Mouse (Mus musculus): ENCODE measurements at regions not wholly inside any gene's neighbourhood (a gene's known extent, or its start where the extent isn't known, plus 50 kb on each side); places are given as distances from the start of the nearest gene placed in this dataset.

GRCm38 (mm10) chr10:96944229-96944628, 327.4 kb downstream of the Btg1 start:
- H3K27me3 ChIP-seq (replicated peaks; ENCODE audit: control insufficient read depth, insufficient read depth, low read length) = no peaks in the 10 kb centered on the region
- no peak for ATAC-seq
- no peak overlapping the region for H3K4me2 ChIP-seq (ENCODE audit: low read length)
- no peak overlapping the region for H3K9ac ChIP-seq (ENCODE audit: low read depth, low read length)
- no peak overlapping the region for H3K4me3 ChIP-seq (ENCODE audit: low read length)
- H3K36me3 ChIP-seq (ENCODE audit: control insufficient read depth, insufficient read depth, low read length) = no peaks in the 10 kb centered on the region
- no peaks in the 10 kb centered on the region for H3K9me3 ChIP-seq (ENCODE audit: control insufficient read depth, low read length)
- no peaks in the 10 kb centered on the region for H3K4me1 ChIP-seq (ENCODE audit: control insufficient read depth, insufficient read depth, low read depth, low read length)
- no peak overlapping the region for H3K27ac ChIP-seq (ENCODE audit: low read depth, low read length)
- WGBS = 45% methylated on average over 7 of the region's 7 CpGs

DNA sequence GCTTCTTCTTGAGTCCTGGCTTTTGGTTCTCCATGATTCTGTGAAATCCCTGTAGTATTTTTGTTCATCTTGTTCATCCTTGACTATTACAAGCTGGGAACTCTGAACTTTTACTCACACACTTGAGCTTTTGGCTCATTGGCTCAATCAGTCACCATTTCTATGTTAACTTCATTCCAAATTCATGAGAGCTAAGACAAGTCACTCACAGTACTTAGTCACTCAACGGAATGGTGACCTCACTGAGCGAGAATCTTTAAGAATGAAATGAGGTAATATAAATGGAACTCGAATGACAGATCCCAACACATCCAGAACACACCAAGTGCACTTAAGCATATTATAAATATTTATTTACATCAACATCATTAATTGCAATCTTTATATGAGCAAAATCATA, 331.2 kb downstream of the Btg1 start:
- H3K36me3 ChIP-seq (ENCODE audit: control insufficient read depth, insufficient read depth, low read length) = no peaks in the 10 kb centered on the region
- H3K27ac ChIP-seq (ENCODE audit: low read depth, low read length) = no peak overlapping the region
- no peaks in the 10 kb centered on the region for H3K9me3 ChIP-seq (ENCODE audit: control insufficient read depth, low read length)
- no peaks in the 10 kb centered on the region for H3K4me1 ChIP-seq (ENCODE audit: control insufficient read depth, insufficient read depth, low read depth, low read length)
- H3K4me2 ChIP-seq (ENCODE audit: low read length) = no peak overlapping the region
- H3K27me3 ChIP-seq (replicated peaks; ENCODE audit: control insufficient read depth, insufficient read depth, low read length) = no peaks in the 10 kb centered on the region
- no peak overlapping the region for H3K4me3 ChIP-seq (ENCODE audit: low read length)
- no peak overlapping the region for H3K9ac ChIP-seq (ENCODE audit: low read depth, low read length)
- WGBS = 89% methylated on average over 3 of the region's 3 CpGs
- no peak for ATAC-seq

- ATAC-seq = no peak
- Histone ChIP-seq H3K4me2 (ENCODE audit: low read length) (no peak overlapping the region), H3K36me3 (ENCODE audit: control insufficient read depth, insufficient read depth, low read length) (no peaks in the 10 kb centered on the region), H3K9me3 (ENCODE audit: control insufficient read depth, low read length) (no peaks in the 10 kb centered on the region), H3K4me3 (ENCODE audit: low read length) (no peak overlapping the region), H3K9ac (ENCODE audit: low read depth, low read length) (no peak overlapping the region), H3K4me1 (ENCODE audit: control insufficient read depth, insufficient read depth, low read depth, low read length) (no peaks in the 10 kb centered on the region), H3K27ac (ENCODE audit: low read depth, low read length) (no peak overlapping the region), H3K27me3 (replicated peaks; ENCODE audit: control insufficient read depth, insufficient read depth, low read length) (no peaks in the 10 kb centered on the region)
- WGBS = 56% methylated on average over 2 of the region's 2 CpGs
These were observed 332.1 kb downstream of the Btg1 start for GRCm38 (mm10) chr10:96948871-96949270.

- peak overlapping the region; percentile 31; the same call in 1 of the 2 replicates for H3K9ac ChIP-seq (ENCODE audit: low read depth, low read length)
- H3K4me3 ChIP-seq (ENCODE audit: low read length) = no peak overlapping the region; the same call in 1 of the 2 replicates
- peak overlapping the region; percentile 67 for H3K27ac ChIP-seq (ENCODE audit: low read depth, low read length)
- WGBS = 10% methylated on average over 12 of the region's 12 CpGs
- peak overlapping the region; percentile 50 for H3K4me2 ChIP-seq (ENCODE audit: low read length)
- H3K27me3 ChIP-seq (replicated peaks; ENCODE audit: control insufficient read depth, insufficient read depth, low read length) = no peaks in the 10 kb centered on the region
- H3K9me3 ChIP-seq (ENCODE audit: control insufficient read depth, low read length) = no peaks in the 10 kb centered on the region
- peaks cover 11% of the 10 kb centered on the region for H3K4me1 ChIP-seq (ENCODE audit: control insufficient read depth, insufficient read depth, low read depth, low read length)
- peak; percentile 94 for ATAC-seq
- no peaks in the 10 kb centered on the region for H3K36me3 ChIP-seq (ENCODE audit: control insufficient read depth, insufficient read depth, low read length)
These were observed 338.4 kb downstream of the Btg1 start for GRCm38 (mm10) chr10:96955036-96955775.

- peak; percentile 76 for ATAC-seq
- peak overlapping the region; percentile 67 for H3K27ac ChIP-seq (ENCODE audit: low read depth, low read length)
- whole genome bisulfite sequencing = 6% methylated on average over 16 of the region's 16 CpGs
- H3K4me3 ChIP-seq (ENCODE audit: low read length) = peak overlapping the region; percentile 5; the same call in 1 of the 2 replicates
- H3K36me3 ChIP-seq (ENCODE audit: control insufficient read depth, insufficient read depth, low read length) = no peaks in the 10 kb centered on the region
- peaks cover 11% of the 10 kb centered on the region for H3K4me1 ChIP-seq (ENCODE audit: control insufficient read depth, insufficient read depth, low read depth, low read length)
- H3K27me3 ChIP-seq (replicated peaks; ENCODE audit: control insufficient read depth, insufficient read depth, low read length) = no peaks in the 10 kb centered on the region
- peak overlapping the region; percentile 50 for H3K4me2 ChIP-seq (ENCODE audit: low read length)
- H3K9ac ChIP-seq (ENCODE audit: low read depth, low read length) = peak overlapping the region; percentile 43; the same call in 1 of the 2 replicates
- H3K9me3 ChIP-seq (ENCODE audit: control insufficient read depth, low read length) = no peaks in the 10 kb centered on the region
These were observed 339.1 kb downstream of the Btg1 start for GRCm38 (mm10) chr10:96955776-96956448.

GRCm38 (mm10) chr10:96956449-96956834, 339.6 kb downstream of the Btg1 start:
- H3K36me3 ChIP-seq (ENCODE audit: control insufficient read depth, insufficient read depth, low read length) = no peaks in the 10 kb centered on the region
- WGBS = 45% methylated on average over 5 of the region's 5 CpGs
- no peaks in the 10 kb centered on the region for H3K27me3 ChIP-seq (replicated peaks; ENCODE audit: control insufficient read depth, insufficient read depth, low read length)
- peaks cover 11% of the 10 kb centered on the region for H3K4me1 ChIP-seq (ENCODE audit: control insufficient read depth, insufficient read depth, low read depth, low read length)
- H3K27ac ChIP-seq (ENCODE audit: low read depth, low read length) = no peak overlapping the region; the same call in 1 of the 2 replicates
- H3K9me3 ChIP-seq (ENCODE audit: control insufficient read depth, low read length) = no peaks in the 10 kb centered on the region
- no peak overlapping the region for H3K4me3 ChIP-seq (ENCODE audit: low read length)
- no peak overlapping the region for H3K9ac ChIP-seq (ENCODE audit: low read depth, low read length)
- H3K4me2 ChIP-seq (ENCODE audit: low read length) = peak overlapping the region; percentile 50
- ATAC-seq = no peak

- no peak overlapping the region for H3K9ac ChIP-seq (ENCODE audit: low read depth, low read length)
- WGBS = 71% methylated on average over 2 of the region's 2 CpGs
- no peaks in the 10 kb centered on the region for H3K36me3 ChIP-seq (ENCODE audit: control insufficient read depth, insufficient read depth, low read length)
- H3K4me3 ChIP-seq (ENCODE audit: low read length) = no peak overlapping the region
- H3K9me3 ChIP-seq (ENCODE audit: control insufficient read depth, low read length) = no peaks in the 10 kb centered on the region
- peaks cover 11% of the 10 kb centered on the region for H3K4me1 ChIP-seq (ENCODE audit: control insufficient read depth, insufficient read depth, low read depth, low read length)
- no peak for ATAC-seq
- H3K27ac ChIP-seq (ENCODE audit: low read depth, low read length) = no peak overlapping the region
- H3K4me2 ChIP-seq (ENCODE audit: low read length) = no peak overlapping the region
- no peaks in the 10 kb centered on the region for H3K27me3 ChIP-seq (replicated peaks; ENCODE audit: control insufficient read depth, insufficient read depth, low read length)
These were observed 340.2 kb downstream of the Btg1 start for GRCm38 (mm10) chr10:96957019-96957418.

- Histone ChIP-seq H3K27me3 (replicated peaks; ENCODE audit: control insufficient read depth, insufficient read depth, low read length) (no peaks in the 10 kb centered on the region), H3K27ac (ENCODE audit: low read depth, low read length) (no peak overlapping the region), H3K9ac (ENCODE audit: low read depth, low read length) (no peak overlapping the region), H3K36me3 (ENCODE audit: control insufficient read depth, insufficient read depth, low read length) (no peaks in the 10 kb centered on the region), H3K9me3 (ENCODE audit: control insufficient read depth, low read length) (no peaks in the 10 kb centered on the region), H3K4me1 (ENCODE audit: control insufficient read depth, insufficient read depth, low read depth, low read length) (no peaks in the 10 kb centered on the region), H3K4me2 (ENCODE audit: low read length) (no peak overlapping the region), H3K4me3 (ENCODE audit: low read length) (no peak overlapping the region)
- no peak for ATAC-seq
- 91% methylated on average over 1 of the region's 1 CpGs for WGBS
These were observed 353.0 kb downstream of the Btg1 start for GRCm38 (mm10) chr10:96969825-96970224.

DNA sequence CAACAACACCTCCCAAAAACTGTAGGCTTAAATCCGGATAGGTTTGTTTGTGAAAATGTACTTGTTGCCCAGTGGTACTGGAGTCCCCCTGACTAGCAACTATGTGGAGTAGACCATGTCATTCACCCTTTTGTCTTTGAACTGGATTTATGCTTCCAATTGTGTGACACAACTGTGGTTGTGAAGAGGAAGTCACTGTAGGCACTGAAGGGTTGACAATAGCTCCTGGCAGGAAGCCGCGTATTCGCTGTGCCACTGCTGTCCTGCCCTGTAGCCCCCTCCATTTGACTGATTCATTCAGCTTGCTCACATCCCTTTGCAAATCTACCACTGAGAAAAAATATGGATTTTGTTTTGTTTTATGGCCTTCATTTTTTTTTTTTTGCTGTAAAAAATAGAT, 353.9 kb downstream of the Btg1 start:
- no peak overlapping the region for H3K9ac ChIP-seq (ENCODE audit: low read depth, low read length)
- no peaks in the 10 kb centered on the region for H3K36me3 ChIP-seq (ENCODE audit: control insufficient read depth, insufficient read depth, low read length)
- H3K4me3 ChIP-seq (ENCODE audit: low read length) = no peak overlapping the region
- no peak for ATAC-seq
- no peaks in the 10 kb centered on the region for H3K9me3 ChIP-seq (ENCODE audit: control insufficient read depth, low read length)
- H3K27me3 ChIP-seq (replicated peaks; ENCODE audit: control insufficient read depth, insufficient read depth, low read length) = no peaks in the 10 kb centered on the region
- 35% methylated on average over 4 of the region's 4 CpGs for WGBS
- no peak overlapping the region for H3K27ac ChIP-seq (ENCODE audit: low read depth, low read length)
- no peaks in the 10 kb centered on the region for H3K4me1 ChIP-seq (ENCODE audit: control insufficient read depth, insufficient read depth, low read depth, low read length)
- no peak overlapping the region for H3K4me2 ChIP-seq (ENCODE audit: low read length)

Data from hindbrain, embryonic 16.5 days (tissue).